Mouse (Mus musculus): ENCODE data around the gene Phf19. TPM values are rescaled to one million over a fixed set of nuclear protein-coding genes. Genes with fewer than 3 reads are reported as not detected.
A peak's percentile ranks its signal among the peaks of the same experiment; 100 is the strongest.

Gene Phf19
- total and polyA plus RNA-seq, 3 experiments = 10.2 to 26.2 TPM; not detected in 1

DNA sequence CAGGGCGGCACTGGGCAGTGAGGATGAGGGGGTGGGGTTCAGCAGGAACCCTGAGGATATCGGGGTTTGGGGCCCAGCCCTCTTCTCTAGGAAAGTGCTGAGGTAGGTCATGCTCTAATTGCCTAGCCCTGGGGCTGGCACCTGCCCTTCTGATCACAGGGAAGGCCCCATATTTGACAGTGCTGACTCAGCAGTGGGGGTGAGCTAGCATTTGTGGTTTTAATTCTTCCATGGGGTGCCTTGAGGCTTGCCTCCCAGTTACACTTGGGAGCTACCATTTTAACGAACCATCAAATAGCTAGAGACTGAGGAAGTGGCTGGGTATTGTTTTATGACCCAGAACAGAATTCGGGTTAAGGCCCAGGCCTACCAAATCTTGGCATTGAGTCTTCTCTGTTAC is 31.8 kb upstream of the Phf19 start:
- no peaks in the 10 kb centered on the region for H3K36me3 ChIP-seq (ENCODE audit: control insufficient read depth in 1 of 2, insufficient read depth in 2 of 2, low read length in 2 of 2)

DNA sequence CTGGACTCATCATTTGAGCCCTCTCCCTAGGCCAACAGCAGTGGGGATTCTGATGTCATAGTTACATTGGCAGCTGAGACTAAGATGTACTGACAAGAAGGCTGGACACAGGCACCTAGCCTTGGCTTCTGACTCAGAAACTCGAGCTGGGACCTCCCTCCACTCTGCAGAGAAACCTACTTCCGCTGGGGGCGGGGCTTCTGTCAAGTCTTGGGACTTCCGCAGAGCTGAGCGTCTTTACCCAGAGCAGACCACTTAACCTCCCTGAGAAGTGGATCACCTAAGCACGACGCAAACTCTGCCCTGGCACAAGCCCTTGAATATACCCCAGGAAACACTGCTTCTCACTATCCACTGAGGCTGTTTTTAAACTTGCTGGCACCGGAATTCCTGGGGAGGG is 30.9 kb upstream of the Phf19 start:
- no peaks in the 10 kb centered on the region for H3K4me1 ChIP-seq (ENCODE audit: control insufficient read depth in 1 of 2, insufficient read depth in 2 of 2, low read length in 2 of 2)
- no peak overlapping the region for H3K27ac ChIP-seq (ENCODE audit: control insufficient read depth, low read depth, low read length)
- no peak overlapping the region for H3K9ac ChIP-seq (ENCODE audit: control insufficient read depth, low read depth, low read length, poor library complexity, severe bottlenecking)
- TF ChIP-seq SIN3A (IDR thresholded peaks at IDR 0.05; ENCODE audit: low read length) (no peak), ZMIZ1 (IDR thresholded peaks at IDR 0.05; ENCODE audit: low read depth, low read length) (no peak), USF2 (IDR thresholded peaks at IDR 0.05; ENCODE audit: borderline replicate concordance in 1 of 2, insufficient read depth in 1 of 2, low read depth in 1 of 2, low read length in 2 of 2) (no peak), MYB (IDR thresholded peaks at IDR 0.05; ENCODE audit: low read depth, low read length) (no peak), E2F4 (IDR thresholded peaks at IDR 0.05; ENCODE audit: borderline replicate concordance, low read depth, low read length) (no peak), UBTF (IDR thresholded peaks at IDR 0.05; ENCODE audit: borderline replicate concordance, insufficient read depth, low read depth, low read length) (no peak), CTCF (IDR thresholded peaks at IDR 0.05 in 2 of 3, conservative IDR thresholded peaks at IDR 0.05 in 1 of 3; ENCODE audit: control insufficient read depth in 1 of 3, insufficient read depth in 1 of 3, low read depth in 2 of 3, low read length in 3 of 3, poor library complexity in 1 of 3, severe bottlenecking in 1 of 3) (no peak), TAL1 (IDR thresholded peaks at IDR 0.05; ENCODE audit: low read length) (no peak), MEF2A (IDR thresholded peaks at IDR 0.05; ENCODE audit: extremely low read depth, insufficient replicate concordance, low read depth, low read length, poor library complexity, severe bottlenecking) (no peak), POLR2AphosphoS5 (IDR thresholded peaks at IDR 0.05; ENCODE audit: borderline replicate concordance, low read depth, low read length) (no peak), KAT2A (conservative IDR thresholded peaks at IDR 0.05; ENCODE audit: low read depth, low read length) (no peak), ZC3H11A (IDR thresholded peaks at IDR 0.05; ENCODE audit: low read depth, low read length) (no peak), ETS1 (IDR thresholded peaks at IDR 0.05; ENCODE audit: low read depth, low read length) (no peak), RAD21 (IDR thresholded peaks at IDR 0.05; ENCODE audit: low read depth, low read length) (no peak), NELFE (IDR thresholded peaks at IDR 0.05; ENCODE audit: low read depth, low read length) (no peak), JUND (IDR thresholded peaks at IDR 0.05; ENCODE audit: low read depth, low read length) (no peak), POLR2AphosphoS2 (IDR thresholded peaks at IDR 0.05; ENCODE audit: low read length) (no peak)
- no peaks in the 10 kb centered on the region for H3K79me2 ChIP-seq (ENCODE audit: control insufficient read depth, insufficient read depth, low read length, poor library complexity)
- H3K27me3 ChIP-seq (ENCODE audit: control insufficient read depth in 1 of 2, insufficient read depth in 2 of 2, low read length in 2 of 2) = peaks cover 2 to 13% of the 10 kb centered on the region in 2 experiments
- no peak overlapping the region for H3K4me3 ChIP-seq (ENCODE audit: control insufficient read depth in 1 of 2, insufficient read depth in 1 of 2, low read depth in 2 of 2, low read length in 2 of 2)
- H3K9me3 ChIP-seq (replicated peaks; ENCODE audit: insufficient read depth, low read length) = no peaks in the 10 kb centered on the region
- peak; percentile 53 for DNase-seq (ENCODE audit: low read depth, low spot score)
- H3K36me3 ChIP-seq (ENCODE audit: control insufficient read depth in 1 of 2, insufficient read depth in 2 of 2, low read length in 2 of 2) = no peaks in the 10 kb centered on the region

More for the DNA sequence above, 31.8 kb upstream of the Phf19 start:
- no peaks in the 10 kb centered on the region for H3K9me3 ChIP-seq (replicated peaks; ENCODE audit: insufficient read depth, low read length)
- TF ChIP-seq MAFK (IDR thresholded peaks at IDR 0.05; ENCODE audit: borderline replicate concordance, low read depth, low read length) = peak; percentile 40; the same call in 1 of the 2 replicates
- TF ChIP-seq HCFC1 (IDR thresholded peaks at IDR 0.05; ENCODE audit: low read depth, low read length) = no peak
- H3K27ac ChIP-seq (ENCODE audit: control insufficient read depth, low read depth, low read length) = no peak overlapping the region
- H3K4me3 ChIP-seq (ENCODE audit: control insufficient read depth in 1 of 2, insufficient read depth in 1 of 2, low read depth in 2 of 2, low read length in 2 of 2) = no peak overlapping the region
- H3K79me2 ChIP-seq (ENCODE audit: control insufficient read depth, insufficient read depth, low read length, poor library complexity) = no peaks in the 10 kb centered on the region
- no peak for DNase-seq (ENCODE audit: low read depth, low spot score)
- H3K4me1 ChIP-seq (ENCODE audit: control insufficient read depth in 1 of 2, insufficient read depth in 2 of 2, low read length in 2 of 2) = no peaks in the 10 kb centered on the region
- H3K27me3 ChIP-seq (ENCODE audit: control insufficient read depth in 1 of 2, insufficient read depth in 2 of 2, low read length in 2 of 2) = peaks cover 2 to 13% of the 10 kb centered on the region in 2 experiments
- no peak overlapping the region for H3K9ac ChIP-seq (ENCODE audit: control insufficient read depth, low read depth, low read length, poor library complexity, severe bottlenecking)

Data from MEL (cell line).